Mouse (Mus musculus) stomach, embryonic 14.5 days (tissue): Measurements from ENCODE around the gene Rtn4r. TPM values are rescaled to one million over a fixed set of nuclear protein-coding genes. Genes with fewer than 3 reads are reported as not detected.

ENCODE experiments used
- ATAC-seq: fragments of 200-750 bp; cut with Nextera tagmentation; 2 replicates; pipeline ENCODE4 v1.8.0; 2017; ENCODE audit warnings: low read depth, moderate TSS enrichment; ENCODE audit not compliant: insufficient number of reproducible peaks, insufficient read depth, low FRiP score
- H3K27ac ChIP-seq: fragments of 300-500 bp; sonication (generic); 2 replicates; pipeline ENCODE4 v1.5.1; 2014; ENCODE audit warnings: mild to moderate bottlenecking, low read length, moderate library complexity, mixed read lengths
- H3K27me3 ChIP-seq: fragments of 300-500 bp; sonication (generic); 2 replicates; pipeline ENCODE4 v1.6.1; 2014; ENCODE audit warnings: low read length, control low read depth, mixed read lengths; ENCODE audit not compliant: control insufficient read depth, insufficient read depth
- H3K36me3 ChIP-seq: fragments of 300-500 bp; sonication (generic); 2 replicates; pipeline ENCODE4 v1.6.1; 2014; ENCODE audit warnings: mild to moderate bottlenecking, control low read depth, low read length, moderate library complexity, mixed read lengths; ENCODE audit not compliant: control insufficient read depth, insufficient read depth
- H3K4me1 ChIP-seq: fragments of 300-500 bp; sonication (generic); 2 replicates; pipeline ENCODE4 v1.6.1; 2014; ENCODE audit warnings: low read length, control low read depth, mixed read lengths; ENCODE audit not compliant: control insufficient read depth, insufficient read depth
- H3K4me2 ChIP-seq: fragments of 300-500 bp; sonication (generic); replicated peaks from 2 replicates; pipeline ENCODE4 v1.6.1; 2014; ENCODE audit warnings: low read depth, low read length, control low read depth
- H3K4me3 ChIP-seq: fragments of 300-500 bp; sonication (generic); 2 replicates; pipeline ENCODE4 v1.5.1; 2014; ENCODE audit warnings: low read depth, low read length, control low read depth
- H3K9ac ChIP-seq: fragments of 300-500 bp; sonication (generic); replicated peaks from 2 replicates; pipeline ENCODE4 v1.6.1; 2014; ENCODE audit warnings: low read depth, mild to moderate bottlenecking, control low read depth, low read length, moderate library complexity, mixed read lengths
- H3K9me3 ChIP-seq: fragments of 300-500 bp; sonication (generic); 2 replicates; pipeline ENCODE4 v1.6.1; 2016; ENCODE audit warnings: low read depth, low read length, control low read depth; ENCODE audit not compliant: control insufficient read depth
- WGBS: fragments of 180-500 bp; shearing (Covaris S2); extraction: QIAGEN DNeasy Blood & Tissue Kit; methylation state at CpG from one replicate; pipeline ENCODE4 v1.1.7; 2014; 5-methylcytosine and 5-hydroxymethylcytosine counted together
- polyA plus RNA-seq: library from polyadenylated mRNA; unstranded; fragments of >200 nt; fragmentation: Nextera tagmentation; extraction: Ambion mirVana; gene quantifications from 2 replicates; pipeline ENCODE4 v1.2.1, GENCODE M21; 2014

Gene Rtn4r
- polyA plus RNA-seq, 1 experiment from 2014 or later, result 2.1 TPM

DNA sequence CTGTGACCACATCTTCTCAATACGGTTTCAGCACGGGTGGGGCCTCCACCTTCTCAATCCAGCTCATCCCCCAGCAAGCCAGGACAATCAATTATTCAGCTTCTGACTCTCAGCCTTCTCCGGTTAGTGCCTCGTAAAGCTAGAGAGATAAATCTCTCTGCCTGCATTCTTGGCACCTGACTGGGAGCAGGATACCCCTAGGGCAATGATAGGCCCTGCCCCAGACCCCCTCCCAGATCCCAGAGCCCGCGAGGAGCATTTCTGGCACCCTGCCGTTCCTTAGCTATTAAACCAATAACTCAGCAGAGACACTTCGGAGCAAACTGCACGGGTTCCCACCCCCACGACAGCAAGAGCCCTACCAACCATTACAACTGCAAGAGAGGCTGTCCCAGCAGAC, 54.0 kb downstream of the Rtn4r start:
- 31% methylated on average over 10 of the region's 10 CpGs for WGBS
- ATAC-seq, result no peak
- Histone ChIP-seq H3K36me3 (no peaks in the 10 kb centered on the region), H3K9me3 (no peaks in the 10 kb centered on the region), H3K27me3 (no peaks in the 10 kb centered on the region), H3K4me1 (peaks cover 29% of the 10 kb centered on the region), H3K4me2 (no peak overlapping the region), H3K27ac (no peak overlapping the region), H3K4me3 (no peak overlapping the region), H3K9ac (no peak overlapping the region)

DNA sequence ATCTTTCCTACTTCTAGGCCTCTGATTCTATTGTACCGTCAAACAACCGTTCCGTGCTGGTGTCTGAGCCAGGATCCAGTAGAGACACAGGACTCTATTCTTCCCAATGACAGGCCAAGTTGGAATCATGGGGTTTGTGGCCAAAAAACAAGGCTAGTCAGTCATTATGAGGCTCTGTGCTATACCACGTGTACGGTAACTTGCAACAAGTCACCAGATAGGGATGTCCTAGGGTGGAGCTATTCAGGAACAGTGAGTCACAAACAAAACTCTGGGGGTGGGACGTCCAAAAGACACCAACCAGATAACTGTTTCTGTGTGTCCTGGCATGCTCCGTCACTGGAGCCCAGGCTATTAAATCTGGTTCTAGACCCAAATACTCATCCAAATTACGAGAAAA, 55.3 kb downstream of the Rtn4r start:
- H3K27ac ChIP-seq, result no peak overlapping the region
- H3K9ac ChIP-seq, result no peak overlapping the region
- H3K4me2 ChIP-seq, result no peak overlapping the region
- WGBS, result 83% methylated on average over 8 of the region's 8 CpGs
- no peak for ATAC-seq
- no peaks in the 10 kb centered on the region for H3K36me3 ChIP-seq
- no peak overlapping the region for H3K4me3 ChIP-seq
- H3K27me3 ChIP-seq, result no peaks in the 10 kb centered on the region
- H3K9me3 ChIP-seq, result no peaks in the 10 kb centered on the region
- peaks cover 26% of the 10 kb centered on the region for H3K4me1 ChIP-seq

DNA sequence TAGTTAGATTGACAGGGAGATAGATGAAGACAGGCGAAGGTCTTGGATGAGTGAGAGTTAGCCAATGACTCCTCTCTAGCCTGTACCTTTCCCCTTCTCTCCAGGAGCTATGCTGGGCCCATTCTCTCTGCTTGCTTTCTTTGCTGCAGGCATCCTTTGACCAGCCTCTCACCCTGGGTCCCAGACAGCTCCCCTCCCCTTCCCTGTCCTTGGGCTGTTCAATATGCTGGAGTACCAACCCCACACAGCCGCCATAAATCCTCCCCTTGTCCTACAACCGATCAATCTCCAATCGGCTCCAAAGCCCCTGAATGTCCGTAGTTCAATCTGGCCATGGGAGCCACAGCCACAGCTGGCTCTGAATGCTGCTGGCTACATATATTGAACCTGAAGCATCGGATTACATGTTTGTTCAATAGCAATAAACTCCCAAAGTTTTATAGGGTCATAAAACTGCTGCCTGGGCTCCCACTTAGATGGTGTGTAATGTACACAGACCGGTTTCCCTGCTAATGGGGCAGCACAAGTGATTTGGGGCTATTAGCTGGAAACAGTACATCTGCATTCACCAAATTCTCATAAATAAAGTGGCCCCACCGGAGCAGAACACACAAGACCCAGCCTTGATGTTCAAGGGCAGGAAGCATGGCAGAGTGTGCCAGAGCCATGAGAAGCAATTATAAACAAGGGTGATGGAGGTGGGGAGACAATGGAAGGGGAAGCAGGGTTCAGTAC, 58.4 kb downstream of the Rtn4r start:
- Histone ChIP-seq H3K27me3 (no peaks in the 10 kb centered on the region), H3K4me2 (no peak overlapping the region), H3K4me3 (no peak overlapping the region), H3K9me3 (no peaks in the 10 kb centered on the region), H3K9ac (no peak overlapping the region), H3K27ac (no peak overlapping the region), H3K36me3 (no peaks in the 10 kb centered on the region), H3K4me1 (0 out of 2 replicates have a peak, but pooled peaks cover 6% of the 10 kb centered on the region)
- 56% methylated on average over 8 of the region's 8 CpGs for WGBS
- no peak for ATAC-seq

DNA sequence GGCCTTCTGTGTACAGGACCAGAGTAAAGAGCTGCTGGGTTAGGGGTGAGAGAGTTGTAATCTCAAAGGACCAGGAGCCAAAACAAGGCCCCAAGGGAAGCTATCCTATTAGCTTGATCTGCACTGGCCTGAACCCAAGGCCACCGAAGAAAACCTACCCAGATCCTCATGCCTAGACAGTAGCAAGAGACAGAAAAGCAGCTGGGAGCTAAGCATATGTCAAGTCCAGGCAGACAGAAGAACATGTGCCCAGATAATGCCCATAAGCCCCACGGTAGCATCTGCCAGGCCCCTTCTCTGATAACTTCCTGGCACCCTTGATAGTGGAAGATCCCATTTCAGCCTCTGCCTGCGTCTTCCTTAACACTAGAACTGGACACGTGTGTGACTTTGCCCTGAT, 59.4 kb downstream of the Rtn4r start:
- Histone ChIP-seq H3K9ac (no peak overlapping the region), H3K4me3 (no peak overlapping the region), H3K36me3 (no peaks in the 10 kb centered on the region), H3K27me3 (no peaks in the 10 kb centered on the region), H3K9me3 (no peaks in the 10 kb centered on the region), H3K4me1 (0 out of 2 replicates have a peak, but pooled peaks cover 6% of the 10 kb centered on the region), H3K27ac (no peak overlapping the region), H3K4me2 (no peak overlapping the region)
- no peak for ATAC-seq
- 74% methylated on average over 4 of the region's 4 CpGs for WGBS

DNA sequence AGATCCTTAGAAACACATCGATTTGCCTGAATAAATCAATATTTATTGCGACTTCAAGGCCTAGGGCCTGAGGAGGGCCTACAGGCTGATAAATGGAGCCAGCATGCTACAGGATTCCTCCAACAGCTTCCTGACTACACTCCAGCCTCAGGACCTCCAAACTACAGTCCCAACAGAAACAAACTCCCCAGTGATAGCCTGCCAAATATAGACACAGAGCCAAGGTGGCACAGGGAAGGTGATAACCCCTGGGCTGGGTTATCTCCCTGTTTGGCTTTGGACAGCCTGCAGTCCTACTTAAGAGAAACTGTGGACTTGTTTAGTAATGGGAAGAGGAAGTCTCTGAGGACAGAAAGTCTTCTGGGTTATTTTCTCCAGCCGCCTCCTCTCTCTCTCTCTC, 59.8 kb downstream of the Rtn4r start:
- Histone ChIP-seq H3K27me3 (no peaks in the 10 kb centered on the region), H3K9ac (no peak overlapping the region), H3K36me3 (no peaks in the 10 kb centered on the region), H3K4me1 (0 out of 2 replicates have a peak, but pooled peaks cover 6% of the 10 kb centered on the region), H3K4me2 (no peak overlapping the region), H3K9me3 (no peaks in the 10 kb centered on the region), H3K27ac (no peak overlapping the region), H3K4me3 (no peak overlapping the region)
- no peak for ATAC-seq
- 64% methylated on average over 3 of the region's 3 CpGs for WGBS

DNA sequence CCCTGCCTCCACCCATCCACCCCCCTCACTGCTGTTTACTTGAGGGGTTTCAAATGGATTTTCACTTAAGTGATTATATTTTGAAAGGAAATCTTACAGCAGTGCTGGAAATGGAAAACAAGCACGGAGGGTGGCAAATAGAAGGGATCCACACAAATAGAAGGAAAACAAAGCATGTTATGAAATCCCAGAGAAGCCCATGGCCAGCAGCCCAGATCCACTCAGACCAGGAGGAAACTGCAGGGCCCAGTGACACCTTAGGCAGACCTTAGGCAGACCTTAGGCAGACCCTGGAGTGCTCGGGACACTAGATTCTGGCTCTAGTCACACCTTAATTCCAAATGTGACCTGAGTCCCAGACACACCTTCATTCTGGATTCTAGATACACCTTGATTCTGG, 63.6 kb downstream of the Rtn4r start:
- H3K9me3 ChIP-seq, result no peaks in the 10 kb centered on the region
- H3K27ac ChIP-seq, result no peak overlapping the region
- H3K9ac ChIP-seq, result no peak overlapping the region
- H3K27me3 ChIP-seq, result no peaks in the 10 kb centered on the region
- H3K4me3 ChIP-seq, result no peak overlapping the region
- no peak overlapping the region for H3K4me2 ChIP-seq
- 58% methylated on average over 2 of the region's 2 CpGs for WGBS
- ATAC-seq, result no peak
- H3K4me1 ChIP-seq, result peaks cover 11% of the 10 kb centered on the region
- H3K36me3 ChIP-seq, result no peaks in the 10 kb centered on the region

DNA sequence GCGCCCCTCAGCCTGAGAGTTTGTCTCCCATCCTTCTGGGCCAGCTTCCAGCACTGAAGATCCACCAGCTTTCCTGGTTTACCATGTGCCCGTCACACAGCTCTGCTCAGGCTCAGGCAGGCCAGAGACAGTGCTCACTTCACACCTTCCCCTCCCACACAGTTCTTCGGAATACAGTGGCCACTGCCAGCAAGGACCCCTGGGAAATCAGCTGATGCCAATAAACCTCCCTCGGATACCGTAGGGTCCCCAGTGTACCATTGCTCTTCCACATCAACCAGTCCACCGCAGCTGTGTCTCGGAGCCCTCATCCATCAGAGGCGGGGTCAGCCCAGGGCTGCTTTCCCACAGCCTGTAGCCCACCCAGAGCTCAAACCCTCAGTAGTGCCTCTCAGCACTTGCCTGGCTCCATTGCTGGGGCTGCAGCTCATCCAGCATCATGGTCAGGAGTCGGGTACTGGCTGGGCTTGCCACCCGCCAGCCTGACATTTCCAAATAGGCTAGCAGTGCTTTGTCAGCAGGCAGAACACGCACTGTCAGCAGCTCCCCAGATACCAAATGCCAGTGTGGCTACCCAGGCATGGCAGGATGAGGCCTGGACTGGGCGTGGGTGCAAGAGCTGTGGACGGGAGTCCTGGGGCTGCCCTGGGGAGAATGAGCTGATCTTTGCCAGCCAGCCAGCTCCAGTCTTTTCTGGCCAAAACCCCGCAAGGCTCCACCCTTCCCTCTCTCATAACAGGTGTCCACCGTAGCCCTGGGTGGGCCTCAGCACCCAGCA, 67.0 kb downstream of the Rtn4r start:
- 59% methylated on average over 15 of the region's 15 CpGs for WGBS
- peak; percentile 40; the same call in 1 of the 2 replicates for ATAC-seq

DNA sequence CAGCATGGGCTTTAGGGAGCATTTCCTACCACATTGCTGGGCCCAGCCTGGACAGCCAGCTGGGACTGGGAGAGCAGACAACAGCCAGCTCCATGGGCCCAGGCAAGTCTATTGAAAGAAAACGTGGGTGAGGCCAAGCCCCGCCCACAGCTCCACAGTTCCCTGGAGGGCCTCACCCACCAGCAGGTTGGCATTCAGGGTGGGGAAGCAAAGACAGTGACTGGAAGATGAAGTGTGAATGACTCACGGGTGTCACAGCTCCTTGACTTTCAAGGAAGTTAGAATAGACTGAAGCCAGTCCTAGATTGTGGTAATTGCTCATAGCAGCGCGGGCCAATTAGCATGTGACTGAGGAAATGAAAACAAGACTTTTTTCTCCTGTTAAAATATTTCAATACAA, 67.6 kb downstream of the Rtn4r start:
- ATAC-seq, result peak; percentile 68
- Histone ChIP-seq H3K36me3 (no peaks in the 10 kb centered on the region), H3K27ac (peak overlapping the region; percentile 52)

More for the DNA sequence above, 67.0 kb downstream of the Rtn4r start:
- Histone ChIP-seq H3K4me1 (peaks cover 13% of the 10 kb centered on the region), H3K9ac (no peak overlapping the region; the same call in 1 of the 2 replicates), H3K4me3 (no peak overlapping the region), H3K27ac (peak overlapping the region; percentile 52), H3K36me3 (no peaks in the 10 kb centered on the region), H3K9me3 (no peaks in the 10 kb centered on the region), H3K27me3 (no peaks in the 10 kb centered on the region), H3K4me2 (no peak overlapping the region)

More for the DNA sequence above, 67.6 kb downstream of the Rtn4r start:
- WGBS, result 51% methylated on average over 5 of the region's 5 CpGs
- no peaks in the 10 kb centered on the region for H3K27me3 ChIP-seq
- no peaks in the 10 kb centered on the region for H3K9me3 ChIP-seq
- no peak overlapping the region for H3K9ac ChIP-seq
- H3K4me1 ChIP-seq, result peaks cover 14% of the 10 kb centered on the region
- no peak overlapping the region for H3K4me3 ChIP-seq
- H3K4me2 ChIP-seq, result no peak overlapping the region
